Mouse (Mus musculus) kidney, postnatal 0 days (tissue): ENCODE data around the gene Rundc1. TPM values are rescaled to one million over a fixed set of nuclear protein-coding genes. Genes with fewer than 3 reads are reported as not detected.

Experiments used
- ATAC-seq: fragments of 200-750 bp; cut with Nextera tagmentation; replicated peaks from 2 replicates; pipeline ENCODE4 v1.8.0; 2017; ENCODE audit warnings: low read depth, moderate number of reproducible peaks, moderate TSS enrichment, moderate library complexity; ENCODE audit not compliant: low FRiP score
- DNase-seq: peaks from one replicate; pipeline ENCODE4 v3.0.0-alpha.2; 2016; ENCODE audit warnings: low spot score
- H3K27ac ChIP-seq: fragments of 300-500 bp; sonication (generic); 2 replicates; pipeline ENCODE4 v1.5.1; 2014; ENCODE audit warnings: mild to moderate bottlenecking
- H3K27me3 ChIP-seq: fragments of 300-500 bp; sonication (generic); 2 replicates; pipeline ENCODE4 v1.6.1; 2014; ENCODE audit warnings: low read length, mixed read lengths; ENCODE audit not compliant: insufficient read depth
- H3K36me3 ChIP-seq: fragments of 300-500 bp; sonication (generic); 2 replicates; pipeline ENCODE4 v1.6.1; 2014; ENCODE audit warnings: low read length, mixed read lengths; ENCODE audit not compliant: insufficient read depth
- H3K4me1 ChIP-seq: fragments of 300-500 bp; sonication (generic); replicated peaks from 2 replicates; pipeline ENCODE4 v1.6.1; 2014; ENCODE audit warnings: antibody characterized with exemption, low read length, mixed read lengths; ENCODE audit not compliant: insufficient read depth
- H3K4me2 ChIP-seq: fragments of 300-500 bp; sonication (generic); 2 replicates; pipeline ENCODE4 v1.6.1; 2014; ENCODE audit warnings: mild to moderate bottlenecking, low read length, moderate library complexity, mixed read lengths
- H3K4me3 ChIP-seq: fragments of 300-500 bp; sonication (generic); replicated peaks from 2 replicates; pipeline ENCODE4 v1.5.1; 2014; ENCODE audit warnings: low read depth, low read length
- H3K9ac ChIP-seq: fragments of 300-500 bp; sonication (generic); 2 replicates; pipeline ENCODE4 v1.6.1; 2014; ENCODE audit warnings: low read depth, low read length
- H3K9me3 ChIP-seq: fragments of 300-500 bp; sonication (generic); replicated peaks from 2 replicates; pipeline ENCODE4 v1.6.1; 2016; ENCODE audit warnings: low read length, inconsistent platforms, mixed read lengths
- CTCF ChIP-seq: IDR thresholded peaks from 2 replicates; pipeline ENCODE4 v1.5.1; 2016; ENCODE audit warnings: antibody characterized with exemption, low read depth, mild to moderate bottlenecking, moderate library complexity
- WGBS: fragments of 180-500 bp; shearing (Covaris S2); extraction: QIAGEN DNeasy Blood & Tissue Kit; methylation state at CpG from one replicate; pipeline ENCODE4 v1.1.7; 2014; 5-methylcytosine and 5-hydroxymethylcytosine counted together
- polyA plus RNA-seq: library from polyadenylated mRNA; unstranded; fragments of >200 nt; fragmentation: Nextera tagmentation; extraction: Ambion mirVana; gene quantifications from 2 replicates; pipeline ENCODE4 v1.2.1, GENCODE M21; 2015

The Rundc1 gene
- polyA plus RNA-seq, 1 experiment from 2014 or later = 19.6 TPM

GRCm38 (mm10) chr11:101416433-101417100, 8.3 kb upstream of the Rundc1 start:
- H3K4me2 ChIP-seq = peak overlapping the region; percentile 83
- H3K27me3 ChIP-seq = no peaks in the 10 kb centered on the region
- H3K4me3 ChIP-seq = peak overlapping the region; percentile 87
- H3K9me3 ChIP-seq = no peaks in the 10 kb centered on the region
- peak overlapping the region; percentile 88 for H3K9ac ChIP-seq
- peak overlapping the region; percentile 83 for H3K27ac ChIP-seq
- no peak for TF ChIP-seq CTCF
- DNase-seq = peak; percentile 7
- 2% methylated on average over 11 of the region's 11 CpGs for WGBS
- H3K4me1 ChIP-seq = no peaks in the 10 kb centered on the region
- ATAC-seq = peak; percentile 5; the same call in 1 of the 2 replicates
- peaks cover 16% of the 10 kb centered on the region; the same call in 1 of the 2 replicates for H3K36me3 ChIP-seq

GRCm38 (mm10) chr11:101417101-101417855, 7.6 kb upstream of the Rundc1 start, which contains the start of gene Aarsd1:
Aarsd1 (minus strand) TSS chr11:101417615.
- H3K36me3 ChIP-seq = peaks cover 10% of the 10 kb centered on the region; the same call in 1 of the 2 replicates
- under 1% methylated on average over 45 of the region's 45 CpGs for WGBS

GRCm38 (mm10) chr11:101418991-101419390, 5.9 kb upstream of the Rundc1 start:
- Histone ChIP-seq H3K4me2 (no peak overlapping the region), H3K27me3 (no peaks in the 10 kb centered on the region), H3K27ac (no peak overlapping the region), H3K4me1 (peaks cover 7% of the 10 kb centered on the region; the same call in 1 of the 2 replicates), H3K36me3 (no peaks in the 10 kb centered on the region), H3K9me3 (no peaks in the 10 kb centered on the region), H3K9ac (no peak overlapping the region), H3K4me3 (no peak overlapping the region)
- 59% methylated on average over 6 of the region's 6 CpGs for WGBS
- TF ChIP-seq CTCF = no peak
- ATAC-seq (no peak), DNase-seq (no peak)

More at GRCm38 (mm10) chr11:101417101-101417855, 7.6 kb upstream of the Rundc1 start, which contains the start of gene Aarsd1:
- Histone ChIP-seq H3K4me3 (peak within 1 kb of the TSS; percentile 87), H3K27ac (peak within 1 kb of the TSS; percentile 83), H3K27me3 (no peaks in the 10 kb centered on the region), H3K4me1 (no peaks in the 10 kb centered on the region), H3K9me3 (no peaks in the 10 kb centered on the region), H3K4me2 (peak within 1 kb of the TSS; percentile 83), H3K9ac (peak within 1 kb of the TSS; percentile 88)
- ATAC-seq (peak; percentile 56), DNase-seq (peak; percentile 81)
- no peak for TF ChIP-seq CTCF

- Histone ChIP-seq H3K9me3 (no peaks in the 10 kb centered on the region), H3K4me3 (no peak overlapping the region), H3K27me3 (no peaks in the 10 kb centered on the region), H3K4me1 (peaks cover 8% of the 10 kb centered on the region; the same call in 1 of the 2 replicates), H3K9ac (no peak overlapping the region), H3K4me2 (no peak overlapping the region), H3K27ac (no peak overlapping the region), H3K36me3 (no peaks in the 10 kb centered on the region)
- 38% methylated on average over 3 of the region's 3 CpGs for WGBS
- ATAC-seq (no peak), DNase-seq (peak; percentile 51)
- TF ChIP-seq CTCF = peak; percentile 56; the same call in 1 of the 2 replicates
These were observed 5.3 kb upstream of the Rundc1 start for GRCm38 (mm10) chr11:101419610-101420009.

- H3K4me2 ChIP-seq = no peak overlapping the region
- H3K4me3 ChIP-seq = no peak overlapping the region
- WGBS = 94% methylated on average over 5 of the region's 5 CpGs
- no peak for DNase-seq
- H3K27me3 ChIP-seq = no peaks in the 10 kb centered on the region
- no peak for ATAC-seq
- no peak overlapping the region for H3K9ac ChIP-seq
- TF ChIP-seq CTCF = no peak
- H3K9me3 ChIP-seq = no peaks in the 10 kb centered on the region
- no peak overlapping the region for H3K27ac ChIP-seq
- H3K36me3 ChIP-seq = no peaks in the 10 kb centered on the region
- peaks cover 8% of the 10 kb centered on the region; the same call in 1 of the 2 replicates for H3K4me1 ChIP-seq
These were observed 4.7 kb upstream of the Rundc1 start for GRCm38 (mm10) chr11:101420148-101420547.
